Comparison of ENCODE assay signal across 8 mouse cellular contexts in the genomic region with DNA sequence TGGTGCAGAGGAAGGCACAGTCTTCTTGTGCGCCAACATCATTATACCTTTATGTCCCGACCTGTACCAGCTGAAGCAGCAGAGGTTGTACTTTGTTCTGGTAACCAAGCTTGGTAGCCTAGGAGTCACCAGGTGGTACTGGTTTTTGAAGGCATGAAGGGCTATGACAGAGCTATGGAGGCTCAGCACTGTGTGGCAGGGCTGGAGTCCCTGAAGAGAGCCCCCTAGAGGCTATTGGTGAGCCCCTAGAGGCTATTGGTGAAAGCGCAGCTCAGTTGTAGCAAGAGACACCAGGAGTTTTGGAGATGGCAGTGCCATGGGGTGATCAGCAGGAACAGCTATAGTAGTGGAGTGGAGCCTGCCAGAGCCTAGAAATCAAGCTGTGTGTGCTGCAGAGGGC. TPM values are rescaled to one million over a fixed set of nuclear protein-coding genes. Genes with fewer than 3 reads are reported as not detected.
DNase-seq lines count a peak whose midpoint lies in the region; ATAC-seq and TF ChIP-seq lines count a peak whose summit lies in the region.

No protein-coding gene starts in this region.

- no peak overlapping the region for H3K9ac ChIP-seq in hindbrain, embryonic 11.5 days (ENCODE audit: low read depth, low read length)
- no peak overlapping the region for H3K9ac ChIP-seq in hindbrain, embryonic 12.5 days
- no peak overlapping the region for H3K9ac ChIP-seq in forebrain, embryonic 14.5 days (ENCODE audit: low read length)
- H3K9ac ChIP-seq in limb, embryonic 14.5 days (ENCODE audit: low read depth, low read length, severe bottlenecking) = no peak overlapping the region

- H3K4me2 ChIP-seq in hindbrain, embryonic 11.5 days (replicated peaks; ENCODE audit: low read depth, low read length) = no peak overlapping the region
- H3K4me2 ChIP-seq in hindbrain, embryonic 12.5 days (replicated peaks) = no peak overlapping the region
- no peak overlapping the region for H3K4me2 ChIP-seq in forebrain, embryonic 14.5 days (ENCODE audit: low read length)
- no peak overlapping the region for H3K4me2 ChIP-seq in limb, embryonic 14.5 days (replicated peaks; ENCODE audit: low read depth, low read length, severe bottlenecking)

- DNase-seq in hindbrain, embryonic 11.5 days (ENCODE audit: low spot score) = peak; percentile 49
- peak; percentile 77 for DNase-seq in MEL-GATA-1-ER (ENCODE audit: extremely low read depth, low read depth)
- DNase-seq in forebrain, embryonic 14.5 days (ENCODE audit: low spot score) = peak; percentile 40
- DNase-seq in limb, embryonic 14.5 days (ENCODE audit: low spot score) = peak; percentile 21
- DNase-seq in retina, embryonic 14.5 days (ENCODE audit: low spot score) = peak; percentile 88
- DNase-seq in urinary bladder, postnatal 36 days (ENCODE audit: low spot score in 2 of 2) = no peak
- DNase-seq in left cerebral cortex, adult 8-10 months (ENCODE audit: low spot score in 2 of 2) = no peak

- no peaks in the 10 kb centered on the region for H3K36me3 ChIP-seq in hindbrain, embryonic 11.5 days (ENCODE audit: control insufficient read depth, insufficient read depth, low read length)
- H3K36me3 ChIP-seq in hindbrain, embryonic 12.5 days = no peaks in the 10 kb centered on the region
- H3K36me3 ChIP-seq in forebrain, embryonic 14.5 days (ENCODE audit: control insufficient read depth, insufficient read depth, low read length) = no peaks in the 10 kb centered on the region
- no peaks in the 10 kb centered on the region for H3K36me3 ChIP-seq in limb, embryonic 14.5 days (ENCODE audit: control insufficient read depth, insufficient read depth, low read length)

- 59% methylated on average over 3 of the region's 3 CpGs for WGBS in hindbrain, embryonic 11.5 days
- 56% methylated on average over 3 of the region's 3 CpGs for WGBS in hindbrain, embryonic 12.5 days
- 53% methylated on average over 3 of the region's 3 CpGs for WGBS in forebrain, embryonic 14.5 days
- 58% methylated on average over 3 of the region's 3 CpGs for WGBS in limb, embryonic 14.5 days

- ATAC-seq in hindbrain, embryonic 11.5 days (ENCODE audit: low FRiP score) = peak; percentile 32; the same call in 1 of the 2 replicates
- no peak for ATAC-seq in hindbrain, embryonic 12.5 days (ENCODE audit: low FRiP score)
- ATAC-seq in forebrain, embryonic 14.5 days = 0 out of 2 replicates have a peak, but pooled peaks have one; percentile 52
- no peak for ATAC-seq in limb, embryonic 14.5 days (ENCODE audit: low FRiP score, low read depth)

- H3K4me1 ChIP-seq in hindbrain, embryonic 11.5 days (replicated peaks; ENCODE audit: control insufficient read depth, insufficient read depth, low read length) = no peaks in the 10 kb centered on the region
- H3K4me1 ChIP-seq in hindbrain, embryonic 12.5 days = no peaks in the 10 kb centered on the region
- H3K4me1 ChIP-seq in forebrain, embryonic 14.5 days (ENCODE audit: control insufficient read depth, insufficient read depth, low read length) = no peaks in the 10 kb centered on the region
- no peaks in the 10 kb centered on the region for H3K4me1 ChIP-seq in limb, embryonic 14.5 days (ENCODE audit: control insufficient read depth, insufficient read depth, low read length)

- H3K27me3 ChIP-seq in hindbrain, embryonic 11.5 days (ENCODE audit: control insufficient read depth, insufficient read depth, low read length) = no peaks in the 10 kb centered on the region
- H3K27me3 ChIP-seq in hindbrain, embryonic 12.5 days = peaks cover 4% of the 10 kb centered on the region; the same call in 1 of the 2 replicates
- no peaks in the 10 kb centered on the region for H3K27me3 ChIP-seq in forebrain, embryonic 14.5 days (replicated peaks; ENCODE audit: control insufficient read depth, insufficient read depth, low read length)
- no peaks in the 10 kb centered on the region for H3K27me3 ChIP-seq in limb, embryonic 14.5 days (ENCODE audit: control insufficient read depth, insufficient read depth, low read length)

- H3K4me3 ChIP-seq in hindbrain, embryonic 11.5 days (ENCODE audit: low read depth, low read length) = no peak overlapping the region
- no peak overlapping the region for H3K4me3 ChIP-seq in hindbrain, embryonic 12.5 days
- no peak overlapping the region for H3K4me3 ChIP-seq in forebrain, embryonic 14.5 days (ENCODE audit: low read depth, low read length)
- no peak overlapping the region for H3K4me3 ChIP-seq in limb, embryonic 14.5 days (replicated peaks; ENCODE audit: low read length)

- no peak overlapping the region for H3K27ac ChIP-seq in hindbrain, embryonic 11.5 days (ENCODE audit: low read depth, low read length)
- no peak overlapping the region for H3K27ac ChIP-seq in hindbrain, embryonic 12.5 days
- no peak overlapping the region for H3K27ac ChIP-seq in forebrain, embryonic 14.5 days (ENCODE audit: low read depth, low read length)
- no peak overlapping the region for H3K27ac ChIP-seq in limb, embryonic 14.5 days (replicated peaks; ENCODE audit: low read depth, low read length)

- no peaks in the 10 kb centered on the region for H3K9me3 ChIP-seq in hindbrain, embryonic 11.5 days (ENCODE audit: control insufficient read depth, low read length)
- no peaks in the 10 kb centered on the region for H3K9me3 ChIP-seq in hindbrain, embryonic 12.5 days (replicated peaks)
- no peaks in the 10 kb centered on the region for H3K9me3 ChIP-seq in forebrain, embryonic 14.5 days (replicated peaks; ENCODE audit: control insufficient read depth, low read length)
- no peaks in the 10 kb centered on the region for H3K9me3 ChIP-seq in limb, embryonic 14.5 days (ENCODE audit: control insufficient read depth, low read length)

- no peak for TF ChIP-seq POLR2A in limb, embryonic 14.5 days (IDR thresholded peaks at IDR 0.05; ENCODE audit: borderline replicate concordance, extremely low read depth, insufficient read depth, insufficient read length)

RNA-seq across cellular contexts. Expression of a gene that starts 5.3 kb away (rescaled TPM):
- polyA plus RNA-seq in hindbrain, embryonic 11.5 days (2014; fragmentation: Nextera tagmentation; extraction: Ambion mirVana) = not detected in 2 replicates
- 0.08 TPM in 1 of 2 replicates, not detected in the other for polyA plus RNA-seq in hindbrain, embryonic 12.5 days (2016; fragmentation: Nextera tagmentation; extraction: Ambion mirVana)
- polyA plus RNA-seq in forebrain, embryonic 14.5 days (2014; fragmentation: Nextera tagmentation; extraction: Ambion mirVana) = not detected in 2 replicates
- 0.03 and 0.06 TPM in 2 replicates for polyA plus RNA-seq in limb, embryonic 14.5 days (2012; rRNA removed)
- 0.39 TPM in 1 of 2 replicates, not detected in the other for polyA plus RNA-seq in limb, embryonic 14.5 days (2014; fragmentation: Nextera tagmentation; extraction: Ambion mirVana)
- total RNA-seq in left cerebral cortex, adult 8-10 months (2022) = under 1 TPM; 0.13 to 0.93 (median 0.41) TPM

RNA-seq across cellular contexts. Expression of a gene that starts 29.2 kb away (rescaled TPM):
- polyA plus RNA-seq in hindbrain, embryonic 11.5 days (2014; fragmentation: Nextera tagmentation; extraction: Ambion mirVana) = not detected in 2 replicates
- polyA plus RNA-seq in hindbrain, embryonic 12.5 days (2016; fragmentation: Nextera tagmentation; extraction: Ambion mirVana) = not detected in 2 replicates
- polyA plus RNA-seq in forebrain, embryonic 14.5 days (2014; fragmentation: Nextera tagmentation; extraction: Ambion mirVana) = not detected in 2 replicates
- polyA plus RNA-seq in limb, embryonic 14.5 days (2012; rRNA removed) = 0.05 TPM in 1 of 2 replicates, not detected in the other
- not detected in 2 replicates for polyA plus RNA-seq in limb, embryonic 14.5 days (2014; fragmentation: Nextera tagmentation; extraction: Ambion mirVana)
- not detected for total RNA-seq in left cerebral cortex, adult 8-10 months (2022)

RNA-seq across cellular contexts. Expression of a gene that starts 43.0 kb away (rescaled TPM):
- polyA plus RNA-seq in hindbrain, embryonic 11.5 days (2014; fragmentation: Nextera tagmentation; extraction: Ambion mirVana) = not detected in 2 replicates
- polyA plus RNA-seq in hindbrain, embryonic 12.5 days (2016; fragmentation: Nextera tagmentation; extraction: Ambion mirVana) = not detected in 2 replicates
- polyA plus RNA-seq in forebrain, embryonic 14.5 days (2014; fragmentation: Nextera tagmentation; extraction: Ambion mirVana) = 0.10 TPM in 1 of 2 replicates, not detected in the other
- polyA plus RNA-seq in limb, embryonic 14.5 days (2012; rRNA removed) = 0.69 and 0.82 TPM in 2 replicates
- 0.12 and 0.18 TPM in 2 replicates for polyA plus RNA-seq in limb, embryonic 14.5 days (2014; fragmentation: Nextera tagmentation; extraction: Ambion mirVana)
- 1 to 10 TPM in 2 of 4 experiments, under 1 TPM in 1, not detected in 1; 0.28 to 2.3 (median 1.7) TPM for total RNA-seq in left cerebral cortex, adult 8-10 months (2022)

Comparison
In these comparisons a context has a peak if more than half of its experiments do, and no peak if none do; other contexts are left out.
1. ATAC-seq: peak in hindbrain, embryonic 11.5 days (single experiment) and forebrain, embryonic 14.5 days (single experiment); none in hindbrain, embryonic 12.5 days (single experiment) and limb, embryonic 14.5 days (single experiment).
2. DNase-seq: peak in hindbrain, embryonic 11.5 days (single experiment), MEL-GATA-1-ER (single experiment), forebrain, embryonic 14.5 days (single experiment), limb, embryonic 14.5 days (single experiment) and retina, embryonic 14.5 days (single experiment); none in urinary bladder, postnatal 36 days (0 of 2) and left cerebral cortex, adult 8-10 months (0 of 2).